Mouse (Mus musculus): ENCODE results near the gene Agl.

DNA sequence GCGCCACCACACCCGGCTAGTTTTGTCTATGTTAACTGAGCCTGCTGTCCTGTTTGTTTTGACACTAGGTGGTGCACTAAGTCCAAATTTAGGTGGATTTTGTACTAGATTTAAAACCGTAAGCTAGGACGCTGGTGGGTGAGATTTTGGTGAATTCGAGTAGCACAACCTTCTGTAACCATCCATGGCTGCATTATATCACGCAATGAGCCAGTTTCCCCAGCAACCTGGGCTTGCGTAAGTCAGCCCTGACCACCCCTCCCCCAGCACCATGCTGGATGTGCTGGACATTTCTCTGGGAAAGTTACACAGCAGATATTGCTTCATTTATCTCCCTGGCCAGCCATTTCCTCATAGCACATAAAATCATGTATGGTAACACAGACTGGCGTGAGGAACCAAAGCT, 70.6 kb downstream of the Agl start:
- no peak for TF ChIP-seq POLR2A (IDR thresholded peaks at IDR 0.05; ENCODE audit: control insufficient read depth, extremely low read depth, insufficient read depth, low read length, poor library complexity)
- TF ChIP-seq CTCF (IDR thresholded peaks at IDR 0.05; ENCODE audit: borderline replicate concordance, control insufficient read depth, extremely low read depth, insufficient read depth, low read length, poor library complexity) = no peak

All from thymus, adult 2 months (tissue).